Mouse (Mus musculus): Measurements from ENCODE around the gene Cacna1d. TPM values are rescaled to one million over a fixed set of nuclear protein-coding genes. Genes with fewer than 3 reads are reported as not detected.

Cacna1d gene
- polyA plus RNA-seq, 2 experiments from 2014 or later = 1.6 to 2.2 TPM

DNA sequence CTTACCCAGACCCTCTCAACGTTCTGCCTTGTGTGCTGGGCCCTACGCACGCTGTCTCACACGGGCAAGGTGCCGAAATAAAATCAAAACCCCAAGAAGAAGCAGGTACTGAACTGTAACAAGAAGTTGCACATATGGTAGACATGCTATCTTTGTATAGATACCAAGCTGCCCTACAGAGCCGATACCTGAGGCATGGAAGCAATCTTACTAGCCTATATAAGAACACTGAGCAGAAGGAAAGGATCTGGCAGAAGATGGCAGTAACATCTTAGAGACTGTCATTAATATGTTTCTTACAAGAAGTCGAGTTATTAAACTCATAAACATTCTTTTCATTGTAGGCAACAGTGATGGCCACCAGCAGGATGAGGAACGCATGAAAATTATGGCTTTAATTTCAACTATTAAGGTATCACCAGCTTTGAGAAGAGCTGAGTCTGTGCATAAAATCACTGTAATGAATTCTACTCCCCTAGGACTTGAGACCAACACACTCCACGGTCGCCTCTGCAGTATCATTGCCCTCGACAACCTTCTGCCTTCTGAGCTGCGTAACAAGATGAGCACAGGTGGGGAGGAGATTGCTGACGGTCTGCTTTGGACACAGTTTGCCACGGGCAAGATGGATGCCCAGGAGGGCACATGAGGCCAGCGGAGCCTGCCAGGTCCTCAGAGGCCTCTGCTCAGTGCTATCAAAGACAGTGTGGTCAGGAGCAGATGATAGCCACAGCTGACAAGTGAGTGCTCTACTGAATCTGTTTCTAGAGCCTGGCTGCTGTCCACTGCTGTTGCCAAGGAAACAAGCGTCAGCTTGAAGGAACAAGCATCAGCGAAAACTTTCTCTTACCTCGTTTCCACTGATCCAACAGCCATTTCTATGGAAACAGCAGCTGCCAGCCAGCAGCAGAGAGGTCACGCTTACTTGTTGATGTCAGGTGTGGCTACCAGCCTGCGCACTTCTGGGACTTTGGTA is 327.2 kb downstream of the Cacna1d start:
- no peak for ATAC-seq

DNA sequence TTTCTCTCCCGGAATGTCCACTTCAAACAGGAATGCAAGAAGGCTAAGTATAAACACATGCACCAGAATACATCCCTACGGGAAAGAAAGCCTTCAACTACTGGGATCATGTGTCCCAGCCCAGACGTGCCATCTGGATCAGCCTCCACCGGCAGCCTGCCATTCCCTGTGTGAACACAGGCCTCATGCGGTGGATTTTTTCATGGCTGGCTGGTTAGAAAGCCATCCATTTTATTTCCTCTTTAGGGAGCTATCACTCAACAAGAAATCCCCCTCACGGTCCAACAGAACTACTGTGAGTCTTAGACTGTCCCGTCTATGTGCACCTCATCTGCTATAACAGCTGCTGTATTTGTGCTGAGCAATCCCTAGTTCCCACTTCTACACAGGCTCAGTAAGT is 343.5 kb downstream of the Cacna1d start:
- no peak for ATAC-seq

DNA sequence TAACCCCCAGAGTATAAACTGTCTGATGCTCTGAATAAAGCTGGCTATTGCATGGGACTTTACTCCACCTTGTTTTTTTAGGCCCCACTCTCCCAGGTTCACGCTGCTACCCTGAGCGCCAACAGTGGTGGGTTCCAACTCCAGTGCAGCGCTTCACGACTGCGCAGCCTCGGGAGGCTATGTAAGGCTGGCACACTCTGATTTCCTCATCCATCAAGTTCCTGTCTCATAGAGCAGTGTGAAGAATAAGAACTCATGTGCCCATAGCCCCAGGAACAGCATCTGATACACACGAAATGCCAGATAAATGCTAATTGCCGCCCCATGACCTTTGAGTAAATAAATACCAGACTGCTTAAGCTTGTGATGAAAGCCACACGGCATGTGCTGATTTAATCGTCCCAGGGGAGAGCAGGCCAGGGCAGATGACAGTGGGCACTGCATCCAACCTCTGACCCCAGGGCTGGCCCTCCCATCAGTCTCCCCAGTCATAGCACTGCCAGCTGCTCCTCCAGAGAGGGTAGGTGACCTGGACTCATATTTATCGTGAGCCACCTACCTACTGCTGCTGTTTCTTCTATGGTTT is 352.8 kb downstream of the Cacna1d start:
- no peak for ATAC-seq

DNA sequence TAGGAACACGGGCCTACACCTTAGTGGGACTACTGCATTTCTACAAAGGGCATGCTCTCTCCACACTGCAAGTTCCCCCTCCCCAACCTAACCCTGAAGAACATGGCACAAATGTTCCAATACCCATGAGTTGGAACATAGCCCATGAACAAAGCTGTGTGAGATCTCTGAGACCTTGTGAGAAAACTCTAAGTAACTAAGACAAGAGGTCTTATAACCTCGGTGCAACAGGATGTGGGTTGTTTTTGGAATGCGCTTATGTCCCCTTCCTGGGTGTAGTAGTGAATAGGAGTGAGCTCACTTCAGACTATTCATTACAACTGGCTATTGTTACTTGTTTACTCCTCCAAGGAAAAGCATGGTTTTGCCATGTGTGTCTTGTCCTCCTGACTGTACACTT is 353.3 kb downstream of the Cacna1d start:
- ATAC-seq = no peak

DNA sequence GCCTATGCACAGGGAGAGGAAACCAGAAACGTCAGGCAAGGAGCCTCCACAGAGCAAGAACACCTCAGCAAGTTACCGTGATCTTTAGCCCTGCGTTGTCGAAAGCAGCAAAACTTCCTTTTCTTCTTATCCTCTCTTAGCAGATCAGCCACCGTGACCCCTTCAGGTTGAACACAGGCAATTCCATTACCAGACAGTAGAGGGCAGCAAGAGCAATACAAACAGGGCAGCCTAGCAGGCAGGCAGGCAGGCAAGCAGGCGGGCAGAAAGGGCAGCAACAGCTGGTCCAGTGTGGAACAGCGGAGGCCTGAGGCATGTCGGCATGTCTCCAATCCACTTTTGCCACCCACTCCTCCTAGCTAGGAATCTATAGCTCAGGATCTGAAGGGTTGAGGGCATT is 354.3 kb downstream of the Cacna1d start:
- ATAC-seq = peak; percentile 63

DNA sequence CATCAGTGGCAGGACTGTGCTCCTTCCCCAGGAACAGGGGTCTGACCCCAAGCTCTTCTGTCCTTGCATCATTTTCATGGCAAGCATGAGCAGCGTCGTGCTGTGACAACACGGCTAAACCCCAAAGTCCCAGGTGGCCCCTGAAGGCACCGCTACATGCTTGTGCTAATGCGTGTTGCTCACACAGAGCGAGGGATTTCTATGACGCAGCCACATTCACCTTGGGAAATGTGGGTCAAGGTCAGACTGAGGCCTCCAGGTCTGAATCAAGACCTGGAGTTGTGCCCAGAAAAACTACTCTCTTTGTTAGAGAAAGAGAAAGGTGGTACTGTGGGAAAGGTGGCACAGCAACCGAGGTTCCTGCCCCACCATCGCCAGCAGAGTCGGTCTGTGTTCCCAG is 355.9 kb downstream of the Cacna1d start:
- ATAC-seq = no peak

DNA sequence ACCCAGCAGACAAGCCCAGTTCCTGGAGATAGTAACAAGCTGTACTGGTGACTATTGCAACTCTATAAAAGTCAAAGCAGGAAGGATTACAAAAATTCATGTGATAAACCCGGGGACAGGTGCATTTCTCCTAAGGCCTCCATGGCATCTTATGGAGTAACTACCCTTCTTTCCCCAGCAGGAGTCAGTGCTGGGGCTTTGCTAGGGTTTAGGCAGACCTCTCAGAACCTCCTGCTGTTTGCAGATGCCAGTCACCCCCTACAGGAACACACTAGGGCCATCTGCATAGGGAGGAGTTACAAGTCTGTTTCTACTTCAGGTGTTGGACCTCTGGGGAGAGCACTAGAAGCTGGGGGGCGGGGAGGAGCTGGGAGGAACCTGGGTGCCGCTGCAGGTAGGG is 357.6 kb downstream of the Cacna1d start:
- no peak for ATAC-seq

DNA sequence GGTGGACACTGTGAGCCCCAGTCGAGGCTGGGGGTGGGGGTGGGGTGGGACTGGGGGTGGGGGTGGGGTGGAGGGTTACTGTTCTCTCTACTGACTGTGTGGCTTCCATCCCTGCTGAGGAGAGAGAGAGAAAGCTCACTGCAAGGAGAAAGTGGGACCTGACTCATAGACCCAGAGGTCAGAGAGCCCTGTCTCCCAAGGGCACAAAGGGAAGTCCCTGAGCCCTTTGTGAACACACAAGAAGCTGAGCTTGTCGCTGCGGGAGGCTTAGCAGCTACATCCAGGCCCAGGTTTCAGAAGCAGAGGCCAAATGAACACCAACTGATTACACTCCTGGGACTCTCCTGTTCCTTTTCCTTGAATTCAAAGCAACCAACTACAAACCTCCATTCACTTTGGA is 360.0 kb downstream of the Cacna1d start:
- ATAC-seq = no peak

DNA sequence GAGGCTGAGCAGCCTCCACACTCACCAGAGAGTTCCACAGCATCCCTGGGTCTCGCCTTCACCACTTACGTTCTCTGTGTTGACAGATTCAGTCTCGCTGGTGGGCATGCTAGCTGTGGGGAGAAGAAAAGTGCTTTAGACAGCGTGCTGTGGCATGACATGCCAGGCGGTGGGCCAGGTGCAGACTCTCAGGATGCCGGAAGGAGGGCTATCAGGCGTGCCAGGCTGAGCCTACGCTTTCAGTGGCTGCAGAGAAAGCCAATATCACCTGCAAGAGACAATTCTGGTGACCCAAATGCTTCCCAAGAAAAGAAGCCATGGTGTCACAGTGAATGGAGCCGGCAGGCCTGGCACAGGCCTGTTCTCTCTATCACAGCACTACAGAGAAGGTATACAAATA is 361.2 kb downstream of the Cacna1d start:
- ATAC-seq = no peak

DNA sequence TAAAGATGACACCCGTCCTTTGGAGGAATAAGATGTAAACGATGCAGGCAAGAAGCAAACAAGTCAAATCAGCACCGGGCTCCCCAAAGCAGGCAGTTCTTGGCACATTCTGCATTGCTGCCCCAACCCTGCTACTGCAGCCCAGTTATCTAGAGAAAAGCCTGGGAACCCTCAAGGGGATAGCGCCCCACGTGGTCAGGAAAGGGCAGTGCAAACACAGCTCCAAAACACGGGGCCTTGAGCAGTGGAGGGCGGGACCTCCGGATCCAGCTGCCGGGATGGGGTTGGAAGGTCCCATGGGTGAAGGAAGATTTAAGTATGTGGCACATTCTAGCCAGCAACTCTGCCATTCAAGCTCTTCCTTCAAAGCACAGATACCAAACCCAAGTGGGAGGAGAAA is 361.9 kb downstream of the Cacna1d start:
- ATAC-seq = no peak

DNA sequence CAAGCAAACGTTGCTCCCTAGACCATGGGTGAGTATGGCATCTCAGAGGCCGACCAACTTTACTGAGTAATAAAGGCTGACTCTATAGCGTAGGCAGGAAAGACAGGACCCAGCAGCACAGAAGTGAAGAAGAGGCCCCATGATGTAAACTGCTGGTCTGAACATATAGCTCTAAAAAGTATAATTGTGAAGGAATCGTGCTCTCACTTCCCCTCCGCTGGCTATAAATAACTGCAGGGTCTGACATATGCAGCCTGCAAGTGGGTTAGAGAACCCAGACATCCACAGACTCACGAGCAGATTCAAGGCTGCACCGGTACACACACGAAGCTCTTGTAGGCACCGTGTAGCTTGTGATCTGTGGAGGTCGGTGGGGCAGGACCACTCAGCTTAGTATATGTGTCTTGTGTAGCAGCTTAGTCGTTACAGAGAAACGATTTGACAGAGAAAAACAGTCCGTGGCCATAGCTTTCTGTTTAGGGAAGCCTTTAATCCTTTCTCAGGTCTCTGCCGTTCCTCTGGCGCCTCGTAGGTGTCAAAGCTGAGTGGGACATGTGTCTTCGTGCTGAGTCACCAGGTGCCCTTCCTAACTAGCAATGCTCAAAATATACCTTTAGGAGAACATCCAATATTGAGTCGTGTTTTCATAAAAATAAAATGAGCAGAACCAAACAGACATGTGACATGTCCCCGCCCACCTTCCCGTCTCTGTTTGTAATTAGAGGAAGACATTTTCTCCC is 366.1 kb downstream of the Cacna1d start:
- peak; percentile 23 for ATAC-seq

DNA sequence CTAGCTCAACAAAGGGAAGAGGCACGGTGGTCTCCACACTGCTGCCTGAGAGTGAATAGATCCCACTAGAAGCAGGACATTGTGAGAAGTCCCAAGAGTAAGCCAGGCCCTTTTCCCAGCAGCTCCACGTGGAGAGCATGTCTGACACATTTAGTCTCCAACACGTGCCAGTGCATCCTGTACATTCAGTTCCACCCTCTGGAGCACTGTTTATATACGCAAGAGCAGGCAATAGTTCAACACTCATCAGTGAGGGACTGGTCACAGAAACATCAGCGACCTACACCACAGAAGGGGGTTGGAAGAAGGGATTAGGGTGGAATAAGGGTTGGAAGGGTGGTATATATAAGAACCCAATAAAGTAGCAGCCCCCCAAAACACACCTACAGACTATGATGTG is 371.2 kb downstream of the Cacna1d start:
- no peak for ATAC-seq

DNA sequence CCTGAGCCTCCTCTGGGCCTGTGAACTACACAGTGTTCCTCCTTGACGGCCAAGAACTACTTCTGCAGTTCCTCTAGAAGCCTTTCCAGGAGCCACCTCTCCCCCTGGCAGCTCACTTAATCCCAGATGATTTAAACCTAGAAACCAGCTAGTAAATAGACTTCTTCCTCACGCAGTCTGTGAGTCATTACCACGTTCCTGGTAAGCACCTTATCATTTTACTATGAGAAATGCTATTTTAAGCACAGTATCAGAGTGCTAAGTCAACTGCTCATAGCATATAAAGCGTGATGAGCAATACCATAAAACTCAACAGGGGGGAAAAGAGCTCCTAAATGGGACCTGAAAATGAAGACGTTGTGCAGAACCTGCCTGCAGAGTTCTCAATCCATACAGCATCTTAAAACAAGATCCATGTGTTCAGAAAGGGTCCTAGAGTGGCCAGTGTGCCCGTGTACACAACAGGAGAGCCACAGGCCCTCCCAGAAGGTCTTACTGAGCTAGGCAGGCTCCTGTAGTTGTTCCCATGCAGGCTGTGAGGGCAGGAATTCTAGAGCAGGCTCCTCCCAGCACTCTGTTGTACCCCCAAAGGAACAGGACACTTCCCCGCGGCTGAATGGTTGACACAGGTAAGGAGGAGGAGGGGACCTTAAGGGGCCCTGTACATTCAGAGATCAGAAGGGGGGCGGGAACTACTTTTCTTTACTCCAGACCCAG is 377.7 kb downstream of the Cacna1d start:
- no peak for ATAC-seq

DNA sequence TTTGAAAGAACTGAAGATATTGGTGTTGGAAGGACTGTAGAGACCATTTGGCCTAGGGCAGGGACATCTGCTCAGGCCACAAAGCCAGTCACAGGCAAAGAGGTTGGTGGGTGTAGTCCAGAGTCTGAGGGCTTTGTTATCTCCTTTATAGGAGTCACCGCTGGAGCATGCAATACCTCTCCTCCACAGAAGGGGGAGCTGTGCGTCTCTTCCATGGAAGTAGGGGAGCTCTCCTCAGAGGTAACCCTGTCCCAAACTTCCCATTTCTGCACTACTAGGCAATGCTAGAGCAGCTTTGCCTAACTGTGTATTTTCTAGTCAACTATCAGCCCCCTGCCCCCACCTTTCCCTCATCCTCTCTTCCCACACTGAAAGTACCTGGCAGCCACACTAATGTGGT is 382.2 kb downstream of the Cacna1d start:
- ATAC-seq = no peak

DNA sequence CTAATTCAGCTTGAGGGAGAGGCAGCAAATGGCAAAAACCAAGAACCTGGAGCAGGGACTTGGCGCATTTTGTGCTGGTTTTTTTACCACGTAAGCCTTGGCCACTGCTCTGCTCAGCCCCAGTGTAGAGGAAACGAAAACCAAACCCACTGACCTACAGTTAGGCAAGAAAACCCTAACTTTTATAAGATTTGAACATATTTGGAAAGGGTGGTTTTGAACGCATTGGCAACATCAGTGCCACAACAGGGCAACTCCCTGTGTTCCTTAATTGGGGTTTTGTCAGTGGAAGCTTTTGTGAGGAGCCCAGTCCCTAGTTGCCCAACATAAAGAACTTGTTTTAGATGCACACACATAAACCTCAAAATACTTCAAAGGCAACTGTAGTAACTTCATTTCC is 384.7 kb downstream of the Cacna1d start:
- ATAC-seq = no peak

DNA sequence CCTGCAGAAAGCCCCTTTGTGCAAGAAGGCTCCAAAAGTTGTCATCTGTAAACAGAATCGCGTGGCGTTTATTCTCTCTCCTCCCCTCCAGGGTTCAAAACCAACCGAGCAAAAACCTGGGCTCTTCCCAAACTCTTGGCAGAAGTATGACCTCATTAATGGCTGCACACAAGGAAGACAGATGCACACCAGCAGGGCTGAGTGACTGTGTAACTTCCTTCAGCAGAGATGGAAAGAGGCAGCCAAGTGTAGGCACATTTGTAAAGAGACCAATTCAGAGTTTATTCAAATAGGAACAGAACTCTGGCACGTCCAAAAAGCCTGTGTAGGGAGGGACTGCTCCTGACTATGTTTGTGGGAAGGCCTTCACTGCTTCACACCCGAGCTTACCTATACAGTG is 385.7 kb downstream of the Cacna1d start:
- no peak for ATAC-seq

DNA sequence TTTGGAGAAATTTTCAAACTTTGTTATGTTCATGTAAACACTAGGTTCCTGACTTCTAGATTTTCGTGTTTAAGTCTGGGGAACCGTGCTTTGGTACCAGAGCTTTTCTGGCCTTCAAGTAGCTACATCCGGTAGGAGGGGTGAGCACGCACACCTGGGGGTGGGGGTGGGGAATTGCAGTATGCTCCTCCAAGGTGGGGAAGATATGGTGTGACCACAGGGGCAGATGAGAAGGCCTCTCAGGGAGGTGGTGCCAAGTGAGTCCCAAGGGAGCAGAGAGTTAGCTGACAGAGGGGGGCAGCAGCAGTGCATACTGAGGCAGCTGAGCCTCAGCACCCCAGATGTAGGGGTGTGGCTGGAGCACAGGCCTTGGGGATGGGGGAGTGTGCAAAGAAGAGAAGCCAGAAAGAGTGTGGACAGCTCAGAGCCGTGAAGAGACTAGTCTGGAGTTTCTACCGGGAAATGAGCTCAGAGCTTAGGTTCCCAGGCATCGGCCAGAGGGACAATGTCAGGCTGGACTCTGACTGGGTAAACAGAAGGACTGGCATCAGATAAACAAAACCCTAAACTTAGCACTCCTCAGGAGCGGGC is 387.2 kb downstream of the Cacna1d start:
- ATAC-seq = no peak

DNA sequence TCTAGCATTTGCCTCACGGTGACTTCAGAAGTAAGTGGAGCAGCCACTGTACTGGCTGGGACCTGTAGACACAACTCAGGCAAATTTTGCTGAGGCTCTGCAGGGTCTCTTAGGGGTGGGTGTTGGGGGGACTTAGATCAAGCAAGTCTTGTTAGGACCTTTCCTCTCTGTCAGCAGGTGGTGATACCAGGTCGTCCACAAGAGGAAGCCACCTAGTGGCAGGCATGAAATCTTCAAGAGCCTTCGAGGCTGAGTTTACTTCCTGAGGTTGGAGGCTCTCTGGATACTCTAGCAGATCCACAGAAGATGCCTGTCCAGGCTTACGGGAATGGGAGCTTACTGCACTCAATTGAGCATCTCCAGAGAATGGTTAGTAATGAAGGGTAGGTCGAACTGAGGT is 394.0 kb downstream of the Cacna1d start:
- ATAC-seq = no peak

DNA sequence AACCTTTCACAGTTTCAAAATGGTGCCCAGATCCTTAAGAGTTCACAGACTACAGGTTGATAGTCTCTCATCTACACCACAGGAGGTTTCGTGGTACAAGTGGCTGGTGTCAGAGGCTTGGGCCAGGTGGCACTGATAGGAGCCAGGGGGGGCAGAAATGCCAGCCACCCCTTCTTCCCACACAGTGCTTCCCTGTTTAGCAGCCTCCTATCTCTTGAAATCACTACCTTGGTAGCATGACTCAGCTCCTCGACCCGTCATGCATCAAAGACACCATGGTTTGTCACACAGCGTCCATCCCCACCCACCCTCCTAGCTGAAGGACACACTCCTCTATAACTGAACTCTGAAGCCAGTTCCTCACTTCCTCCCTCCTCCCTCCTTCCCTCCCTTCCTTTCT is 398.8 kb downstream of the Cacna1d start:
- ATAC-seq = no peak

DNA sequence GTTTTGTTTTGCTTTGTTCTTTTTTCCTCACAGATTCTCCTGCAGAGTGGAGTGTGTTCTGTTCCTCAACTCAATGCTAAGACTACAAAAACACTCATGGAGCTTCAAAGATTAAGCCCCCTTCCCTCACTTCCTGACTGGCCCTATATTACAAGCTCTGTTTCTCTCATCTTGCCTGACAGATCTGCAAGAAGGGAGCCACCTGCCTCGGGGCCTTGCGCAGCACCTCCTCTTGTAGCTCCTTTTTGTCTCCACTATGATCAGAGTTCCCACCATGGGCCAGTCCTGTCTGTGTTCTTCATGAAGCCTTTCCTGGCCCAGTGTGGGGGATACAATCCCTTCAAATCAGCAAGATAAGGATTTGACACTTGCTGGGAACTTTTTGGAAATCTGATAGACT is 399.2 kb downstream of the Cacna1d start:
- no peak for ATAC-seq

DNA sequence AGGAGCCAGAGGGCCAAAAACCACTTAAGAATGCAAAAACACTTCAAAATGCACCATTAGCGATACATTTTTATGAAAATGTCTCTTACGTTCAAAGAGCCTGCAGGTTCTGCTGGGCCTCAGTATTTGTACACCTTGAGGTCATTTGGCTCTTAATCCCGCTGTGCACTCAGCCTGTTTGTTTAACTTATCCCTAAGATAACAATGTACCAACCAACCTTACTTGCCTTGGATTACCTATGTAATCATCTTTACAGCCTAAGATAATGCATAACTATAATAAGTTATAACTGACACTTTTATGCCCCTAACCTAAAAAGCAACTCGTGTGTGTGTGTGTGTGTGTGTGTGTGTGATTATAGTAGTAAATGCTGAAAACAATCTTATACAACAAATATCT is 411.5 kb downstream of the Cacna1d start:
- no peak for ATAC-seq

DNA sequence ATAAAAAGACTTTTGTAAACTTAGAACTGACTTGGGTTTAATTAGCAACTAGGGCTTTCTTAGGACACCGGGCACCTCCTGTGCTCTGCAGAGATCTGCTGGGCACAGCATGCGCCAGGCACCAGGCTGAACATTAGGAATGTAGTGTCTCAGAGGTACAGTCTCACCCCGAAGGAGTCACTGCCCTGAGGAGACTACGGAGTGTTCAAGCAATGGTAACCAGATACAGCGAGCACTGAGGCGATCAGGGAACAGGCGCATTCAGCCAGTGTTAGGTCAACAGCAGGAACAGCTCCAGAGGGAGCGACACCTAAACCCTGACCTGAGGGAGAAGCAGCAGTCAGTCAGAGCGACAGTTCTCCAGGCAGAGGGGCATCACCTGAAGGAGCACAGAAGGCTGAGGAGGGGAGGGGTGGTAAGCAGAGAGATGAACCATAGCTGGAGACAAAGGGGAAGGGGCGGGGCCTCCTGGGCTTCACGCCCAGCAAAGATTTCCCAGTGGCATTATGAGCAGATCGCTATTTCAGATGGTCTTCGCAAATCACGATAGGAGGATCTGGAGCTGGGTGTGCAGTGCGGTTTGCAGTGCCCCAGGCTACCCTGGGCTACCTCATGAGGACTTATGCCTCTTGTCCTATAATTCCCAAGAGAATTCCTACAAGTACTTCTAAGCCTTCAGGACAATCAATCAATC is 413.0 kb downstream of the Cacna1d start:
- no peak for ATAC-seq
